Mouse (Mus musculus): ENCODE measurements around the gene Kif17. TPM values are rescaled to one million over a fixed set of nuclear protein-coding genes. Genes with fewer than 3 reads are reported as not detected.

Kif17 gene
- polyA plus RNA-seq, 1 experiment = 0.48 TPM

DNA sequence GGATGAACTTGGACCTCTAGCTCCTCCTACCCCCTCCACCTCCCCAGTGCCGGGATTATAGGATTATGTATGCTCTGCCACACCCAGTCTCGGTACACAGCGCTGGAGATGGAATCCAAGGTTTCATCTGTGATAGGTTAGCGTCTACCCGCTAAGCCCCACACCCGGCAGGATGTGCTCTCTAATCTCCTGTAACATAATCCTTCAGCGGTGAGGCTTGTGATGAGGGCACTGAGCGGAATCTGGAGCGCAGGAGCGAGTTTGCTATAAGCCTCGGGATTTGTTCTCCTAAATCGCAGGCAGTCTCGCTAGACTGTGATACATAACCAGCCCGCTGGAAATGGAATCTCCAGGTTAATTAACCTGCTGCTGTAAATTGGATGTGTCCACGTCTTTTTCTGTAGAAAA is 80.0 kb downstream of the Kif17 start:
- Histone ChIP-seq H3K27ac (ENCODE audit: insufficient read depth, low read depth, low read length) (no peak overlapping the region), H3K36me3 (ENCODE audit: control insufficient read depth, insufficient read depth, low read length) (no peaks in the 10 kb centered on the region), H3K4me3 (ENCODE audit: insufficient read depth, low read depth, low read length) (no peak overlapping the region), H3K4me1 (ENCODE audit: control insufficient read depth, insufficient read depth, low read length) (peaks cover 4% of the 10 kb centered on the region; the same call in 1 of the 2 replicates), H3K27me3 (replicated peaks; ENCODE audit: control insufficient read depth, insufficient read depth, low read length) (no peaks in the 10 kb centered on the region)
- WGBS = 20% methylated on average over 15 of the region's 15 CpGs
- TF ChIP-seq CTCF (conservative IDR thresholded peaks at IDR 0.05; ENCODE audit: insufficient read depth, insufficient read length, low read depth, low read length) (no peak), POLR2A (IDR thresholded peaks at IDR 0.05; ENCODE audit: low read depth, low read length) (no peak)
- no peak for DNase-seq

DNA sequence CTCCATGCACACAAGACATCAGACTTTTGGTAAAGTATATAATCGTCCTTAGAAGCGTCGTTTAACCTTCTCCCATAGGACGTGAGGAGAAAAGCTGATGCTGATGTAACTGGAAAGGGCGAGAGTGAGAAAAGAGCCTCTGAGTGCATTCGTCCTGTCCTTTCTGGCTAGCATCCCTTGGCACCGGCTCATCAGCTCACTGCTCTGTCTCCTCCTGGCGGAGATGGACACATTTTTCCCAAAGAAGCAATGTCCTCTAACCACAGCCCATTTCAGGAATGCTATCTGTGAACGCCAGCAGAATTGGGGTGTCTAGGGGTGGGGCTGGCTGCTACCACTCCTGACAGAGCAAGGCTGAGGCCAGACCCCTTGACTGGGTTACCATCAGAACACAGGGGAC is 81.4 kb downstream of the Kif17 start:
- WGBS = 86% methylated on average over 9 of the region's 9 CpGs
- DNase-seq = no peak
- Histone ChIP-seq H3K27me3 (replicated peaks; ENCODE audit: control insufficient read depth, insufficient read depth, low read length) (no peaks in the 10 kb centered on the region), H3K4me3 (ENCODE audit: insufficient read depth, low read depth, low read length) (no peak overlapping the region), H3K27ac (ENCODE audit: insufficient read depth, low read depth, low read length) (no peak overlapping the region), H3K4me1 (ENCODE audit: control insufficient read depth, insufficient read depth, low read length) (peaks cover under 1% of the 10 kb centered on the region; the same call in 1 of the 2 replicates), H3K36me3 (ENCODE audit: control insufficient read depth, insufficient read depth, low read length) (no peaks in the 10 kb centered on the region)
- TF ChIP-seq POLR2A (IDR thresholded peaks at IDR 0.05; ENCODE audit: low read depth, low read length) (no peak), CTCF (conservative IDR thresholded peaks at IDR 0.05; ENCODE audit: insufficient read depth, insufficient read length, low read depth, low read length) (no peak)

DNA sequence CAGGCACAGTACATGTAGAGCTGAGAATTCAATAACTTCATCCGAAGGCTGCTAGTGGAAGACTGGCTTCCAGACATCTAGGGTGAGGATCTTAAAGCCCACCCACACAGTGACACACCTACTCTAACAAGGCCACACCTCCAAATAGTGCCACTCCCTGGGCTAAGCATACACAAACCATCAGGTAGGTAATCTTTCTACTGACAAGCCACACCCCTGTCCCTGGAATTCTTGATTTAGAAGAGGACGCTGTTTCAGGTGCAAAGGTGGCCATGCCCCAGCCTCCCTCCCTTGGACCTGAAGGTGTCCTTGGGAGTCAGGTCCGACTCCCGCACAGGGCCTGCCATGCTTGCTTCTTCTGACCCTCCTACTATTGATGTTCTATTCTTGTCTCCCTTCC is 82.9 kb downstream of the Kif17 start:
- Histone ChIP-seq H3K36me3 (ENCODE audit: control insufficient read depth, insufficient read depth, low read length) (no peaks in the 10 kb centered on the region), H3K4me3 (ENCODE audit: insufficient read depth, low read depth, low read length) (no peak overlapping the region), H3K4me1 (ENCODE audit: control insufficient read depth, insufficient read depth, low read length) (no peaks in the 10 kb centered on the region), H3K27me3 (replicated peaks; ENCODE audit: control insufficient read depth, insufficient read depth, low read length) (no peaks in the 10 kb centered on the region), H3K27ac (ENCODE audit: insufficient read depth, low read depth, low read length) (no peak overlapping the region)
- no peak for TF ChIP-seq POLR2A (IDR thresholded peaks at IDR 0.05; ENCODE audit: low read depth, low read length)
- TF ChIP-seq CTCF (conservative IDR thresholded peaks at IDR 0.05; ENCODE audit: insufficient read depth, insufficient read length, low read depth, low read length) = no peak
- WGBS = 87% methylated on average over 4 of the region's 4 CpGs
- no peak for DNase-seq

DNA sequence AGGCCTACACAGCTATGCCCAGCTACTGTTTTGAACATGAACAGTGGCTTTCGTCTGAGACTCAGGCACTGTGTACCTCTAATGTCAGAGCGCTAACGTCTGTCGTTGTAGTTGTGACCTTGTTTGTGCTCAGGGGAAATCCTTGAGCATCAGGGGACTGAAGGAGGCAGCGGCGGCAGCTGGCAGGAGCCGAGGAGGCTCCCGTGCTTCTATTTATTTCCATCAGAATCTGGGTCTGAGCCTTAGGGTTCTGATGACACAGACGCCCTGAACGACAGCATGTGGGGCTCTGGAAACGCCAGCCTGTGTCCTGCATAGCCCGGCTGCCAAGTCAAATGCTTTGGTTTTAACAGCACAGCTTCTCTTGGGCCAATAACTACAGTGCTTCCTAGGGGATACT is 84.8 kb downstream of the Kif17 start:
- H3K4me1 ChIP-seq (ENCODE audit: control insufficient read depth, insufficient read depth, low read length) = no peaks in the 10 kb centered on the region
- H3K36me3 ChIP-seq (ENCODE audit: control insufficient read depth, insufficient read depth, low read length) = no peaks in the 10 kb centered on the region
- H3K4me3 ChIP-seq (ENCODE audit: insufficient read depth, low read depth, low read length) = no peak overlapping the region
- 87% methylated on average over 12 of the region's 12 CpGs for WGBS
- DNase-seq = no peak
- no peak for TF ChIP-seq CTCF (conservative IDR thresholded peaks at IDR 0.05; ENCODE audit: insufficient read depth, insufficient read length, low read depth, low read length)
- no peak for TF ChIP-seq POLR2A (IDR thresholded peaks at IDR 0.05; ENCODE audit: low read depth, low read length)
- H3K27me3 ChIP-seq (replicated peaks; ENCODE audit: control insufficient read depth, insufficient read depth, low read length) = no peaks in the 10 kb centered on the region
- no peak overlapping the region for H3K27ac ChIP-seq (ENCODE audit: insufficient read depth, low read depth, low read length)

DNA sequence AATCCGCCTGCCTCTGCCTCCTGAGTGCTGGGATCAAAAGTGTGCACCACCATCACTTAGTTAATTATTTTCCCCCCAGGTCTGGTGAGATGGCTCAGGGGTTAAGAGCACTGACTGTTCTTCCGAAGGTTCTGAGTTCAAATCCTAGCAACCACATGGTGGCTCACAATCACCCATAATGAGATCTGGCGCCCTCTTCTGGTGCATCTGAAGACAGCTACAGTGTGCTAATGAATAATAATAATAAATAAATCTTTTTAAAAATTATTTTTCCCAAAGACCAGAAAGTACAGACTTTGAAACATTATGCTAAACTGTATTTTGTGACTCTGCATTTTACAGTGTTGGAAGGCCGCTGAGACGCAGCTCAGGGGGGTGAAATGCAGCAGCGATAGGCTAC is 85.4 kb downstream of the Kif17 start:
- H3K27ac ChIP-seq (ENCODE audit: insufficient read depth, low read depth, low read length) = no peak overlapping the region
- H3K27me3 ChIP-seq (replicated peaks; ENCODE audit: control insufficient read depth, insufficient read depth, low read length) = no peaks in the 10 kb centered on the region
- DNase-seq = no peak
- TF ChIP-seq POLR2A (IDR thresholded peaks at IDR 0.05; ENCODE audit: low read depth, low read length) = no peak
- 0 out of 2 replicates have a peak, but pooled peaks have one; percentile 10 for TF ChIP-seq CTCF (conservative IDR thresholded peaks at IDR 0.05; ENCODE audit: insufficient read depth, insufficient read length, low read depth, low read length)
- 0 out of 2 replicates have a peak, but pooled peaks cover 2% of the 10 kb centered on the region for H3K4me1 ChIP-seq (ENCODE audit: control insufficient read depth, insufficient read depth, low read length)
- no peak overlapping the region for H3K4me3 ChIP-seq (ENCODE audit: insufficient read depth, low read depth, low read length)
- 88% methylated on average over 6 of the region's 6 CpGs for WGBS
- no peaks in the 10 kb centered on the region for H3K36me3 ChIP-seq (ENCODE audit: control insufficient read depth, insufficient read depth, low read length)

DNA sequence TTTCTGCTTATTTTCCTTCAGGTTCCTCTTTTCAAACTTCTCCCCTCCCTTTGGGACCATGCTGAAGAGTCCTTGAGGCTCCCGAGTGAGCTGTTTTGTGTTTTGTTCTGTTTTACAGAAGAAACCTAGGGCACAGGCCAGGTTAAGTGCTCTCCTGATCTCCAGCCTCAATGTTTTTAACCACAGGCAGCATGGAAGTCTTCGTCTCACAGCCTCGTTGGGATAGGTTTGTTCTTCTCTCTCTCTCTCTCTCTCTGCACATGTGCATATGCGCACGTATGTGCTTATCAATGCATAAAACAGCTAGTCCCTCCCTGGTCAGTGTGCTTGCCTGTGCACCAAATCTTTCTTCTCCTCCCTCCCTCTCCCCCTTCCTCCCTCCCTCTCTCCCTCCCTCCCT is 86.6 kb downstream of the Kif17 start:
- 80% methylated on average over 5 of the region's 5 CpGs for WGBS
- no peaks in the 10 kb centered on the region for H3K27me3 ChIP-seq (replicated peaks; ENCODE audit: control insufficient read depth, insufficient read depth, low read length)
- TF ChIP-seq CTCF (conservative IDR thresholded peaks at IDR 0.05; ENCODE audit: insufficient read depth, insufficient read length, low read depth, low read length) (no peak), POLR2A (IDR thresholded peaks at IDR 0.05; ENCODE audit: low read depth, low read length) (no peak)
- H3K36me3 ChIP-seq (ENCODE audit: control insufficient read depth, insufficient read depth, low read length) = no peaks in the 10 kb centered on the region; the same call in 1 of the 2 replicates
- H3K4me3 ChIP-seq (ENCODE audit: insufficient read depth, low read depth, low read length) = no peak overlapping the region
- no peak for DNase-seq
- no peak overlapping the region for H3K27ac ChIP-seq (ENCODE audit: insufficient read depth, low read depth, low read length)
- peaks cover 4% of the 10 kb centered on the region; the same call in 1 of the 2 replicates for H3K4me1 ChIP-seq (ENCODE audit: control insufficient read depth, insufficient read depth, low read length)

DNA sequence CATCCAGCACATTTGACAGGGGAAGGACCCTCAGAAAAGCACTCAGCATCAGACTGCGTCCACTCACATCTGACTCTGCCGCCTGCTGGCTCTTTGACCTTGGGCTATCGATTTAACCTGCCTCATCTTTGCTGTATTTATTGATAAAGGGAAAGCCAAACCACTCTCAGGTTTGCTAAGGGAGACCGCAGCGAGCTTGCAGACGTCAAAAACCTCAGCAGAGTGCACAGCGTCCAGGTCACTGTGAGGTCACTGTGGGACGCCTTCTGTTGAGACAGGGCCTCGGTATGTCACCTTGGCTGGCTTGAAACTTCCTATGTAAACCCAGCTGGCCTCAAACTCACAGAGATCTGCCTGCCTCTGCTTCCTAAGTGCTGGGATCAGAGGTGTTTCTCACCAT is 87.1 kb downstream of the Kif17 start:
- Histone ChIP-seq H3K4me1 (ENCODE audit: control insufficient read depth, insufficient read depth, low read length) (peaks cover 8% of the 10 kb centered on the region; the same call in 1 of the 2 replicates), H3K4me3 (ENCODE audit: insufficient read depth, low read depth, low read length) (no peak overlapping the region), H3K27ac (ENCODE audit: insufficient read depth, low read depth, low read length) (no peak overlapping the region), H3K27me3 (replicated peaks; ENCODE audit: control insufficient read depth, insufficient read depth, low read length) (no peaks in the 10 kb centered on the region), H3K36me3 (ENCODE audit: control insufficient read depth, insufficient read depth, low read length) (no peaks in the 10 kb centered on the region; the same call in 1 of the 2 replicates)
- DNase-seq = no peak
- WGBS = 74% methylated on average over 9 of the region's 9 CpGs
- TF ChIP-seq POLR2A (IDR thresholded peaks at IDR 0.05; ENCODE audit: low read depth, low read length) (no peak), CTCF (conservative IDR thresholded peaks at IDR 0.05; ENCODE audit: insufficient read depth, insufficient read length, low read depth, low read length) (no peak)
